Mouse (Mus musculus) kidney, adult 18-20 months (tissue): ENCODE measurements around the gene Rgs4.

Experiments used
- DNase-seq: peaks from one replicate; pipeline ENCODE4 v3.0.0; 2021

The Rgs4 gene

GRCm38 (mm10) chr1:169747473-169747872 is at the start of gene Rgs4:
Gene Rgs4 (minus strand): TSS chr1:169747642.
- DNase-seq: peak; percentile 11

GRCm38 (mm10) chr1:169792437-169792836 is 45.0 kb upstream of the Rgs4 start:
- no peak for DNase-seq

- no peak for DNase-seq
Measured at GRCm38 (mm10) chr1:169785981-169786380, 38.5 kb upstream of the Rgs4 start.

GRCm38 (mm10) chr1:169776566-169776965 is 29.1 kb upstream of the Rgs4 start:
- DNase-seq: no peak

GRCm38 (mm10) chr1:169764619-169764955 is 17.1 kb upstream of the Rgs4 start:
- no peak for DNase-seq

GRCm38 (mm10) chr1:169763858-169764618 is 16.6 kb upstream of the Rgs4 start:
- no peak for DNase-seq

GRCm38 (mm10) chr1:169762524-169762923 is 15.1 kb upstream of the Rgs4 start:
- DNase-seq: no peak

GRCm38 (mm10) chr1:169756532-169756931 is 9.1 kb upstream of the Rgs4 start:
- DNase-seq: no peak

GRCm38 (mm10) chr1:169752395-169752794 is 5.0 kb upstream of the Rgs4 start:
- no peak for DNase-seq

- DNase-seq: no peak
Measured at GRCm38 (mm10) chr1:169748439-169748838, 997 bp upstream of the Rgs4 start.

- DNase-seq: no peak
Measured at GRCm38 (mm10) chr1:169747902-169748301, 460 bp upstream of the Rgs4 start.

- no peak for DNase-seq
Measured at GRCm38 (mm10) chr1:169741147-169741546, 6.3 kb downstream of the Rgs4 start.

GRCm38 (mm10) chr1:169737231-169737630 is 10.2 kb downstream of the Rgs4 start:
- no peak for DNase-seq

- no peak for DNase-seq
Measured at GRCm38 (mm10) chr1:169736139-169736538, 11.3 kb downstream of the Rgs4 start.

- no peak for DNase-seq
Measured at GRCm38 (mm10) chr1:169730599-169731100, 16.8 kb downstream of the Rgs4 start.

GRCm38 (mm10) chr1:169726319-169726718 is 21.1 kb downstream of the Rgs4 start:
- no peak for DNase-seq

GRCm38 (mm10) chr1:169721836-169722235 is 25.6 kb downstream of the Rgs4 start:
- DNase-seq: no peak

- DNase-seq: no peak
Measured at GRCm38 (mm10) chr1:169704395-169705087, 42.9 kb downstream of the Rgs4 start.

GRCm38 (mm10) chr1:169699184-169699583 is 48.3 kb downstream of the Rgs4 start:
- no peak for DNase-seq

- no peak for DNase-seq
Measured at GRCm38 (mm10) chr1:169697236-169697635, 50.2 kb downstream of the Rgs4 start.

GRCm38 (mm10) chr1:169695356-169695755 is 52.1 kb downstream of the Rgs4 start:
- DNase-seq: no peak

- no peak for DNase-seq
Measured at GRCm38 (mm10) chr1:169693537-169693936, 53.9 kb downstream of the Rgs4 start.

- DNase-seq: no peak
Measured at GRCm38 (mm10) chr1:169693040-169693439, 54.4 kb downstream of the Rgs4 start.
